Mouse (Mus musculus): ENCODE results near the gene Hspa8.

GRCm38 (mm10) chr9:40794251-40794650 is 6.5 kb upstream of the Hspa8 start:
- TF ChIP-seq CTCF (IDR thresholded peaks at IDR 0.05; ENCODE audit: low read depth, low read length) = no peak
- no peak for TF ChIP-seq GATA1 (IDR thresholded peaks at IDR 0.05; ENCODE audit: borderline replicate concordance, low read length)
- no peak for TF ChIP-seq TAL1 (conservative IDR thresholded peaks at IDR 0.05; ENCODE audit: low read depth, low read length)
